Mouse (Mus musculus): ENCODE measurements around the gene 4930564D02Rik.

DNA sequence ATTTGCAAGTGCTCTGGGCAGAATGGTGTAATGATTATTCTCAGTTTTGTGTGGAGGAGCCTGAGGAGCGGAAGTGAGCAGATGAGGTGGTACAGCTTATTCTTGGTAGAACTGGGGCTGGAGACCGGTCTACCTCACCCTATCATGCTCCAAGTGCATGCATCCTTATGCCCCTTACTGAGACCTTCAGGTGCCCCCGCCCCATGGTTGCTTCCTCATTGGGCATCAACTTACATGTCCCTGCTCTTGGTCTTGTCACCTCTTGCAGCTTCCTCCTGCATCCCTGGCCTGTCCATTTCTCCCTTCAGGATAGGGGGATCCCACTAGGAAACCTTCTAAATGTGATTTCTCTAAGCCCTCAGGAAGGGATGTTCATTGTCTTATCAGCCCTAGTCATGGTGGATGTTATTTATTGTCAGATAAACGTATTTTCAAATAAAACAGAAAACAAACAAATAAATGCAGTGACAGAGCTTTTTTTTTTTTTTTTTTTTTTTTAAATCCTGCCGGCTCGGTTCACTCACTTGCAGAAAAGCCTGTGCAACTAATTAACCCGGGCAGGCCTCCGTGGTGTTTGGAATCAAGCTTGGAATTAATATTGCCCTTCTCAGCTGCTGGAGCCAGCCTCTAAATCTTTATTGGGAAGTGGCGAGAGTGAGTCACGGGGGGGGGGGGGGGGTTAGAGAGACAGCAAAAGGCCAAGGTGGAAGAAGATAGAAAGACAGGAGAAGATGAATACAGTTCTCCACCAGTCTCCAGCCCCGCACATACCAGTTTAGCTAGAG lies 26.3 kb downstream of the 4930564D02Rik start:
- TF ChIP-seq POLR2A (IDR thresholded peaks at IDR 0.05; ENCODE audit: low read depth, low read length) (no peak), CTCF (IDR thresholded peaks at IDR 0.05; ENCODE audit: borderline replicate concordance, insufficient read depth, low read length) (no peak)

All from embryonic fibroblast, embryonic 13.5 days (primary cell).